Mouse (Mus musculus) kidney, adult 9 months (tissue): Measurements from ENCODE around the gene Mcf2.

Experiments used
- DNase-seq: peaks from one replicate; pipeline ENCODE4 v3.0.0; 2022

Gene Mcf2

GRCm38 (mm10) chrX:60178744-60179458 is at the start of gene Mcf2:
TSS of gene Mcf2 (minus strand) at chrX:60179089.
- no peak for DNase-seq

- DNase-seq: no peak
These were observed 8.8 kb upstream of the Mcf2 start for GRCm38 (mm10) chrX:60187726-60188125.

GRCm38 (mm10) chrX:60182611-60183010 is 3.7 kb upstream of the Mcf2 start:
- no peak for DNase-seq

GRCm38 (mm10) chrX:60178025-60178743 is 705 bp downstream of the Mcf2 start:
- no peak for DNase-seq

GRCm38 (mm10) chrX:60170106-60170505 is 8.8 kb downstream of the Mcf2 start:
- DNase-seq: no peak

- DNase-seq: no peak
These were observed 9.4 kb downstream of the Mcf2 start for GRCm38 (mm10) chrX:60169511-60169910.

- DNase-seq: no peak
These were observed 10.1 kb downstream of the Mcf2 start for GRCm38 (mm10) chrX:60168796-60169195.

GRCm38 (mm10) chrX:60147268-60147974 is 31.5 kb downstream of the Mcf2 start:
- peak; percentile 0 for DNase-seq

- DNase-seq: no peak
These were observed 103.5 kb downstream of the Mcf2 start for GRCm38 (mm10) chrX:60075359-60075758.

GRCm38 (mm10) chrX:60055185-60055584 is 123.7 kb downstream of the Mcf2 start:
- no peak for DNase-seq

GRCm38 (mm10) chrX:60054745-60055144 is 124.1 kb downstream of the Mcf2 start:
- DNase-seq: no peak

- DNase-seq: peak; percentile 17
These were observed 152.2 kb downstream of the Mcf2 start for GRCm38 (mm10) chrX:60026654-60027053.

GRCm38 (mm10) chrX:60021595-60021994 is 157.3 kb downstream of the Mcf2 start:
- DNase-seq: no peak

GRCm38 (mm10) chrX:60021007-60021406 is 157.9 kb downstream of the Mcf2 start:
- DNase-seq: no peak

- DNase-seq: no peak
These were observed 164.3 kb downstream of the Mcf2 start for GRCm38 (mm10) chrX:60014588-60014987.

- DNase-seq: peak; percentile 33
These were observed 165.7 kb downstream of the Mcf2 start for GRCm38 (mm10) chrX:60013084-60013676.
